Mouse (Mus musculus) urinary bladder, postnatal 25 days (tissue): ENCODE results near the gene Gsk3a.
"Not testable (repeated sequence)": the region's sequence is repeated elsewhere in the genome, so short reads cannot be mapped to it uniquely, and the experiment has no call there.

Experiments used
- DNase-seq: peaks from one replicate; pipeline ENCODE4 v3.0.0; 2022; ENCODE audit warnings: low spot score

Gene Gsk3a

DNA sequence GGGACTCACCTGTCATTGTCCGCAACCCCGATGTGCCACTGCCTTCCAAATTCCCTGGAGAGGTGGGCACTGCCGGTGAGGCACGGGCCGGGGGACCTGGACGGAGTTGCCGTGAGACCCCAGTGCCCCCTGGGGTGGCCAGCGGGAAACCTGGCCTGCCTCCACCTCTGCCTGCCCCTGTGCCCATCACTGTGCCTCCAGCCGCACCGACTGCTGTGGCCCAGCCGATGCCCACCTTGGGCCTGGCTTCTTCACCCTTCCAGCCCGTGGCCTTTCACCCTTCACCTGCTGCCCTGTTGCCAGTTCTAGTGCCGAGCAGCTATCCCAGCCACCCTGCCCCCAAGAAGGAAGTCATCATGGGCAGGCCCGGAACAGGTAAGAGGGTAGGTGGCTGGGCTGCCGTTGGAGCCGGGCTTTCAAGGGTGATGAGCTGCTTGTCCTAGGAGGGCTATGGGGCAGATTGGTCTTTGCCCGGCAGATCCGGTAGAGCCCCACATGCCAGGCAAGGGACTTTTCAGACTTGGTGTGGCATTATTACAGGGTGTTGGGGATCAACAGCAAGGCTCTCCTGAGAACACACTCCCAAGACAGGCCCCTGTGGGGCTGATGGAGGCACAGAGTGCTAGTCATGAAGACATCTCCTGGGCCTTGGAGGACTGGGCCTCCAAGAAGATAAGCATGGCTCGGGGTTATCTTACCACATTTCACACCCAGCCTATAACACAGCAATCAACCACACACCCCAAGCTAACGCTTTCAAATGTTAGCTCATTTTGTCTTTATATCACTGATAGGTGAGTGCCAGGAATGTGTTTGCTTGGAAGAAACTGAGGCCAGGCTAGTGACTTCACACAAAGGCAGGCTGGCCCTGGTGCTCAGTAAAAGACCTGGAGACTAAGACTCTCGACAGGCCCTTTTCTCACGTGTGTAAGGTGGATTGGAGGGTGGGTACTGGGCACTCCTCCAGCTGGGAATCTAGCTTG is 35.9 kb upstream of the Gsk3a start:
- DNase-seq = no peak

DNA sequence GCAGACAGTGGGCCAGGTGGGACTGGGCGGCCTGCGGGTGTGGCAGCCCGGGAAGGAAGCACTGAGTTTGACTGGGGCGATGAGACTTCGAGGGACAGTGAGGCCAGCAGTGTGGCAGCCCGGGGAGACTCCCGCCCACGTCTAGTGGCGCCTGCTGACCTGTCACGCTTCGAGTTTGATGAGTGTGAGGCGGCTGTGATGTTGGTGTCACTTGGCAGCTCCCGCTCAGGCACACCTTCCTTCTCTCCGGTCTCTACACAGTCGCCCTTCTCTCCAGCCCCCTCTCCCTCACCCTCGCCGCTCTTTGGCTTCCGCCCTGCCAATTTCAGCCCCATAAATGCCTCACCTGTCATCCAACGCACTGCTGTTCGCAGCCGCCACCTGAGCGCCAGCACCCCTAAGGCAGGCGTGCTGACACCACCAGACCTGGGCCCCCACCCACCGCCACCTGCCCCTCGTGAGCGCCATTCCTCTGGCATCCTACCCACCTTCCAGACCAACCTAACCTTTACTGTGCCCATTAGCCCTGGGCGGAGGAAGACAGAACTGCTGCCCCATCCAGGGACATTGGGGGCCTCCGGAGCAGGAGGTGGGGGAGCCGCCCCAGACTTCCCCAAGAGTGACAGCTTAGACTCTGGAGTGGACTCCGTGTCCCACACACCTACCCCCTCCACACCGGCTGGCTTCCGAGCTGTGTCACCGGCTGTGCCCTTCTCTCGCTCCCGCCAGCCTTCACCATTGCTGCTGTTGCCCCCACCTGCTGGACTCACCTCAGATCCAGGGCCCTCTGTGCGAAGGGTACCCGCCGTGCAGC is 35.0 kb upstream of the Gsk3a start:
- no peak for DNase-seq

DNA sequence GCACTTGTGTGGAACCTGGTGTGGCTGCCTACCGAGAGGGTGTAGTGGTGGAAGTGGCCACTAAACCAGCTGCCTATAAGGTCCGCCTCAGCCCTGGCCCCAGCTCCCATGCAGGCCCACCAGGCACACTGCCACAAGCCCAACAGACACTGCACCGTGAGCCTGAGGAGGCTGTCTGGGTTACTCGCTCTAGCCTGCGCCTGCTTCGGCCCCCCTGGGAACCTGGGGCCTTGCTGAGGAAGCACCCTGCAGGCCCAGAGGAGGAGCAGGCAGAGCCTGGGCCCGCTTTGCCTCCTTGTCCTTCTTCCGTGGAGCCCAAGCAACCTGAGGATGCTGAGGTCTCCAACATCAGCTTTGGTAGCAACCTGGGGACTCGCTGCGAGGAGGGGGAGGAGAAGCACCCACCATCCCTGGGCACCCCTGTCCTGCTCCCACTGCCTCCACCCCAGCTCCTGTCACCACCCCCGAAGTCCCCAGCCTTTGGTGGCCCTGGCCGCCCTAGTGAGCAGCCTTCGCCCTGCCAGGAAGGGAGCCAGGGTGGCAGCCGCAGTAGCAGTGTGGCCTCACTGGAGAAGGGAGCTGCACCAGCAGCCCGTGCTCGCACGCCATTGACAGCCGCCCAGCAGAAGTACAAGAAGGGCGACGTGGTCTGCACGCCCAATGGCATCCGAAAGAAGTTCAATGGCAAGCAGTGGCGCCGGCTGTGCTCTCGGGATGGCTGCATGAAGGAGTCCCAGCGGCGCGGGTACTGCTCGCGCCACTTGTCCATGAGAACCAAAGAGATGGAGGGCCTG is 34.2 kb upstream of the Gsk3a start:
- no peak for DNase-seq

- no peak for DNase-seq
Measured at GRCm38 (mm10) chr7:25270652-25271633, 33.3 kb upstream of the Gsk3a start.

DNA sequence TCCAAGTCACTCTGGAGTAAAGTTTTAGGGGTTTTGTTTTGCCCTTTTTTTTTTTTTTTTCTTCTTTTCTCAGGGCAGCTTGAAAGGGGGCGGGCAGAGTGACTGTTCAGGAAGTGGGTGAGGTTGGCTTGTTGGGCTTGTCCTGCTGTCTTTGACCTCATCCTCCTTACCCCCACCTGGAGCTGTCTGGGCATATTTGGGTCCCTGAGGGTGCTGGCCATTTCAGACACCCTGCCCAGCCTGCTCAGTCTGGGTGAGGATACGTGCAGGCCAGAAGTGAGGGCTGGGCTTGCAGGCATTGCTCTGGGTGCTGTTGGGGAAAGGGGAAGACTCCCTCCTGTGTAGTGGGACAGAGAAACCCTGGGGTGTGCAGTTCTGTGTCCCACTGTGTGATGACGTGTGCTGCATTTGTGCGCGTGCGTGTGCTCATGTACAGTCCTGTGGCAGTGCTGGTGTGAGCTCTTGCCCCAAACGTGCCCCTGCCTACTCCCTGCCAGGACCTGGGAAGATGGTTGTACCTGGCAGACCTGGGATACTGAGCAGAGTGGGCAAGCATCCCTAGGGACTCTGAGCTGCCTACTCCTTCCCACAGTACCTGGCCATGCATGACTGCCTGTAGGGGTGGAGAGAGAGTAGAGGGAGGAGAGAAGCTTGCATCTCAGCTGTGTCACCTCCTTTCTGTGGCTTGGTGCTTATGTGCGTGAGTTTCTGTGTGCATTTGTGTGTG is 32.1 kb upstream of the Gsk3a start:
- peak; percentile 19 for DNase-seq

DNA sequence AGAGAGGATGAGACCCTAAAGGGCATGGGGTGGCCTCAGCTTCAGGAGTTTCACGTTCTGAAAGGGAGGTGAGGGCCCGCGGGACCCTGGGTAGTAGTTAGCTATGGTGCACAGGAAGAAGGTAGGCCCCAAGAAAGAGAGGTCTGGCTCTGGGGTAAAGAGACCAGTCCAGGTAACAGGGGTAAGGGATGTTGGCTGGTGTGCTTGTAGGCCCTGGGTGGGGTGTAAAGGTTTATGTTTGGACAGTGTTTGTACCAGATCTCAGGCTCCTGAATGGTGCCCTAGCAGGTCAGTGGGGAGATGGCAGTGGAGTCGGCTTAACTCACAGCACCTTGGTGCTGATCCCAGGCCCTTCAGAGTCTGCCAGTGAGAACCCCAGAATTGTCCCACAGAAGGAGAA is 31.4 kb upstream of the Gsk3a start:
- DNase-seq = peak; percentile 23

DNA sequence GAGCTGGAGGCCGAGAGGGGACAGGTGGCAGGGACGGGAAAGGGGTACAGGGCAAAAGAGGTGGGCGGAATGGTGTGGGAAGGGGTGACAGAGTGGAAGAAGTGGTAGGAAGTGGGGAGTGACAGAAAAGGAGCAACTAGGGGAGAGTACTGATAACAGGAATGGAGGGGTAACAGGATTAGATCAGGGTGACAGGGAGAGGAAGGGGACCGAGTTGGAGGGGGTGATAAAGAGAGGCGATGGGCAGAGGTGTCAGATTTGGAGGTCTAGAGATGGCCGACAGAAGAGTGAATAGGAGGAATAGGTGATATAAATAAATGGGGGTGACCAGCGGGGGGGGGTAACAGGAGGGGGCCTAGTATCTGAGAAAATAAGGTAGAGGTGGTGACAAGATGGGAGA is 30.9 kb upstream of the Gsk3a start:
- DNase-seq = no peak

DNA sequence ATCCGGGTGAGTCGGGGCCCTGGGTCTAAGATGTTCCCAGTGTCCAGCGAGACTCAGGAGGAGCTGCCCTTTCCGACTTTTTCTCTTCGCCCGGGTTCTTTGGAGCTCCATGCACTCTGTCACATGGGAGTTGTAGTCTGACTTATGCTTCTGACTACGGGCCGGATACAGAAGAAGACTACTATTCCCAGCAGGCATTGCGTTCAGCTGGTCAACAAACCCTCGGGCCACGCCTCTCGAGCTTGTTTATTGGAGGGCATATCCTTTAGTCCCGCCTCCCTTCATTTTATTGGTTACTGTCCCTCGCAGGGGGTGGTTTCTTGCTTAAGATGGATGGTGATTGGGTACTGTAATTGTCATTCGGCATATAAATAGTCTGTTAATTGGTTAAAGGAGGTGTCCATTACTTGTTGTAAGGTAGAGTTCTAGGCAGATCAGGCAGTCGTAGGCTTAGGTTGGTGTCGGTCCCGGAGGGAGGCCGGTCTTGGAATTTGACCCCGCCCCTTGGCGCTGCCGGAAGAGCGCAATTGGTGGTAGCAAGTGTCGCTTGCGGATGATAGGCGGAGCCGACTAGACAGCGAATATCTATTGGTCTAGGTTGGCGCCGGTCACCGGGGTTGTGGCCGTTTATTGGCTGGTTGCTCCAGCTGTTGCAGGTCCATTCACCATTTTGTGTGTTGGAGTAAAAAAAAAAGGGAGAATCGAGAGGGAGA is 30.3 kb upstream of the Gsk3a start:
- peak; percentile 93 for DNase-seq

DNA sequence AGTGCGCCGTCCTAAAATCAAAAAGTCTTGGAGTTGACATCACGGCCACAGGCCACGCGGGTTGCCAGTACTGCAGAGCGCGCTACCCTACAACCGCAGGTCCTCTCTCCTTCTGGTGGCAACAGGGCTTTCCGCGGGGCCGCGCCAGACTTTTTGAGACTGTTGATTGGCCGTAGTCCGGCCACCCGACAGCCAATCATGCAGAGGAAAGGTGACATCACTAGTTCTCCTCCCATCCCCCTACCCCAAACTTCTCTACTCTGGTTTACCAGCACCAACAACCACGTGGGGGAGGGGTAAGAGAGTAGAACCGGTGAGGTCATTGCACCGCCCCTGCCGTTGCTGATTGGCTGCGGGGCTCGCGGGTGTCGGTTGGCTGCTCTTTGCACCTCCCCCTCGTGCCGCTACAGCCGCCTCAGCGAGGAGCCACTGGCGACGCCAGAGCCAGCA is 29.7 kb upstream of the Gsk3a start, which contains the start of gene Cic:
Gene Cic, plus strand, starts transcription at position 404 of the 450 bp plus-strand sequence.
- DNase-seq = peak; percentile 93

GRCm38 (mm10) chr7:25266180-25266962 is 28.7 kb upstream of the Gsk3a start:
- no peak for DNase-seq

DNA sequence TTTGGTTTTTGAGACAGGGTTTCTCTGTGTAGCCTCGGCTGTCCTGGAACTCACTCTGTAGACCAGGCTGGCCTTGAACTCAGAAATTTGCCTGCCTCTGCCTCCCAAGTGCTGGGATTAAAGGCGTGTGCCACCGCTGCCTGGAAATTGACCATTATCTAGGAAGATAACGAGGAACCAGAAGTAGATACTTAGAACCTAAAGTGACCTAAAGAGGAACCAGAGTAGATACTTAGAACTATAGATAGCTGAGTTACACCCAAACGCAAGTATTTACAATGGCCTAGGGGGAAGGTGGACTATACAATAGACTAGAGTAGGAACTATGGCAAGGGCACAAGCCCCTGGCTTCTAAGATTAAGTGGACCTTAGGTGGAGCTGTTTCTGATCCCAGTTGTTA is 28.1 kb upstream of the Gsk3a start:
- not testable (repeated sequence) for DNase-seq

DNA sequence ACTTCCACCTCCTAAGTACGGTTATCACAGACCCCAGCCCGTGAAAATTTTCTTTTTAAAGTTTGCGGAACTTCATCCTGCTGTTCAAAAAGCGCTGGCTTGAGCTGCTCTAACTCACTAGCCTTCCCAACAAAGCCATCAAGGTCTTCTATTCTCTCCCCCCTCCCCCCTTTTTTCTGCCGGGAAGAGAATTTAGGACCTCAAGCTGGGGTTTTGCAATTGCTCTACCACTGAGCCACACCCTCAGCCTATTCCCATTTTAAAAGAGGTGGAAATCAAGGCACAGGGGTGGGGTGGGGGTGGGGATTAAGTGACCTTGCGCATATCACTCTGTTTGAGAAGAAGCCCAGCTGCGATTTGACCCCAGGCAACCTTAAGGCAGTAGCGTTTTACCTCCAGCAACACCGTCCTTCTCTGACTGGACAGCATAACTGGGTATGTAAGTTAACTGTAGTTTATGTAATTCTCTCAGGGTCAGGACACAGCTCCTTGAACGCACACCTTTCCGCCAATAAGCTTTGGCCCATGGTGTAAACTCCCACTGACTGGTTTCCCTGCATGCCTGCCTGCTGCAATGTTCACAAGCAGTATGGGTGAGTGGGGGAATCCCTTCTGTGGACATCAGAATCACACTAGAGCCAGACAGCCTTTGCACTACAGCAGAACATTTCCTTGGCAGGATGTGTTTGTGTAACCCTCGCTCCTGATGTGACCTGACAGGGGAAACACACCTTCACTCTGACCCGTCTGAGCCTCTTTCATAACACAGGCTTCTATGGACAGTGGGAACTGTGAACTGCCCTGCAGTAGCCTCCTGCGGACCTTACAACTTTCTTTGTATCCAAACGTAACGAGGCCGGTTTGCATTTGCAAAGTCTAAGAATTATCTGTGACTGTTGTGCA is 26.6 kb upstream of the Gsk3a start:
- DNase-seq = no peak

- no peak for DNase-seq
Measured at GRCm38 (mm10) chr7:25261896-25262295, 24.2 kb upstream of the Gsk3a start.

DNA sequence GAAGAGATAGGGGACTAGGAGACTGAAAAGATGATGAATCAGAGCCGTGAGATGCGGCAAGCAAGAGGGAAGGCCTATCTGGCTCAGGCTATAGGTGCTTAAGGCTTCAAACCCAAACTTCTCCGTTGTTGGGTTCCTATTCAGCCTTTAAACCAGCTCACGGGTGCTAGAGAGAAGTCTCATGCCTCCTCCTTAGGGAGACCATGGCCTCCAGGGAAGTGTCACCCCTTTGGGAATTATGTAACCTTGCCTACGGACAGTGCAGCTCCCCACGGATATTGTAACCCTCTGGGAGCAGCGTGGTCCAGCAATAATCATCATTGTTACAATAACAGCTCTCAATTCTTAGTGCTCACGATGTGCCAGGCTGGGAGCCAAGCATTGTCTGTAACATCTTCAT is 14.2 kb upstream of the Gsk3a start:
- no peak for DNase-seq

DNA sequence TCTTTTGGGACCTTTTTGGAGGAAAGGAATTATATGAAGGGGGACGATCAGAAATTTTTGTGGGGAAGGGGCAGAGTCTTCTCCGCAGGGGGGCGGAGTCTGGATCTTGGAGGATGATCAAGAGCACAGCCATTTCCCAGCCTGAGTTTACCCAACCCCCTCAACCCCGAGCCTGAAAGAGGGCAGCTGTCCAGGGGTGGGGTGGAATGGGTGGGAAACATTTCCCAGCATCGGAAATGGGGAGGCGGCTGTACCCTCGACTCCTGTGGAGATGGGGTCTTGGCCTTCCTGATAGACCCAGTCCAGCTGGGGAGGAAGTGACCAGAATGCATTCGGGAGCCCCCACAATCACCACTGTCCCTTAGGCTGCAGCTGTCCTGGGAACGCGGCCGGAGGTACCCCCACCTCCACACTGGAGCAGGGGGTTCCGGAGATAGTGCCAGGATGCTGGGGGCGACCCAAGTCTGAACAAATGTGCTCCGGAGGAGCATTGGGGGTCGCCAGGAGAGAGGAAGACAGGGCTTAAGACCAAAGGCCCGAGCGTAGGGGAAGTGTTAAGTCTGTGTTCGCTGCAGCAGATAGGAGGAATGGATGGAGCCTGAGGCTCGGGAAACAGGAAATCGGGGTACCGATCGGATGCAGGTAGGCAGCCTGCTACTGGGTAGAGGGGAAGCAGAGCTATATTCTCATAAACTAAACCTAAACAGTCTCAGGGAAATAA is 13.6 kb upstream of the Gsk3a start:
- DNase-seq = peak; percentile 59

DNA sequence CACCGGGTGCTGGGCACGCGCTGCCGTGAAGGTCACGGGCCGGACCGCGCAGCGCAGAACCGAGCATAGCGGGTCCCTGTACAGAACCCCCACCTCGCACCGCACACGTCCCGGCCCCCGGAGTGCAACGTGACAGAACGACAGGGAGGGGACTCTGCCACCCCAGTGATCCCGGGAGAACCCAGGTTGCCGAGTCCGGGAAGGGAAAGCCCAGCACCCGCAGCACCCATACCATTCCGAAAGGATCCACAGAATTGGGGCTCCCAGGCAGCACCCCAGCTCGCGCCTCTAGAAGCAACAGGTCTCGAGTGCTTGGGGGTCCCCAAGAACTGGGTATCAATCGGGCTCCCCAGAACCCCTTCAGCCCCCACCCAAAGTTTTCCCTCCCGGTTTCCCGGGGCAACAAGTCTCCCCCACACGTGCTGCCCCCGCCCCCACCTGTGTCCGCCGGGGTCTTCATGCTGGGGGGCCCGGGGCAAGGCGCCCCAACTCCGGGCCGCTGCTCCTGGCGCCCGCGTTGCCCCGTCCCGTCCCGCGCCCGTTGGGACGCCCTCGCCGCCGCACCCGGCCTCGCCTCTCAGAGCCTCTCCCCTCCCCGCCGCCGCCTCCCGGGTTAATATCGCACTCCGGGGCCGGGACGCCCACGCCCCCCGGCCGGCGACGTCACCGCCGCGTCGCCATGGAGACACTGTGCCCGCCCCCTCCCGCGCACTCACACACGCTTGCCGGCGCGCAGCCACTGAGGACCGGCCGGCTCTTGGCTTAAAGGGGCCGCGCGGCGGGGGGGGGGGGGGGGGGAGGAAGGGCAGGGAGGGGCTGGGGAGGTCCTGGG is 12.7 kb upstream of the Gsk3a start, which contains the start of gene Erf:
Gene Erf, minus strand, starts transcription at position 621 of the 832 bp plus-strand sequence.
- peak; percentile 98 for DNase-seq
